Mouse (Mus musculus): ENCODE data around the gene Crip2.

- TF ChIP-seq CTCF (IDR thresholded peaks at IDR 0.05; ENCODE audit: borderline replicate concordance, insufficient read depth, low read depth, low read length), result no peak
- TF ChIP-seq POLR2A (IDR thresholded peaks at IDR 0.05; ENCODE audit: borderline replicate concordance, insufficient read depth, low read length), result no peak
Observed at GRCm38 (mm10) chr12:113157971-113158370, 17.9 kb downstream of the Crip2 start.
